Mouse (Mus musculus) liver, postnatal 0 days (tissue): ENCODE data around the gene Kdm8.

Experiments used
- CTCF ChIP-seq: sonication (generic); IDR thresholded peaks from 2 replicates; pipeline ENCODE4 v1.5.1; 2016; ENCODE audit warnings: antibody characterized with exemption, low read depth
- EP300 ChIP-seq: IDR thresholded peaks from 2 replicates; pipeline ENCODE4 v1.6.1; 2016; ENCODE audit warnings: antibody characterized with exemption, low read depth, mild to moderate bottlenecking

- TF ChIP-seq CTCF (no peak), EP300 (peak; percentile 46; the same call in 1 of the 2 replicates)
Observed at GRCm38 (mm10) chr7:125480518-125480917, 36.0 kb downstream of the Kdm8 start.
